18 mouse cellular contexts compared by ENCODE assay signal in genomic region chr6:115941128-115941527, GRCm38 (mm10). TPM values are rescaled to one million over a fixed set of nuclear protein-coding genes. Genes with fewer than 3 reads are reported as not detected.
A peak's percentile ranks its signal among the peaks of the same experiment; 100 is the strongest.
DNase-seq lines count a peak whose midpoint lies in the region; ATAC-seq lines count a peak whose summit lies in the region.
"Had no signal": no experiment of that assay in that cellular context is flagged by ENCODE, and none has a peak within 500 bp of the region (broad histone marks: within the 10 kb centered on the region; RNA-seq: fewer than 3 reads in every experiment).

No protein-coding gene starts in this region.

- no peak overlapping the region for H3K4me2 ChIP-seq in hindbrain, embryonic 11.5 days (replicated peaks; ENCODE audit: low read depth, low read length)
- H3K4me2 ChIP-seq in hindbrain, embryonic 13.5 days = no peak overlapping the region
- H3K4me2 ChIP-seq: midbrain, embryonic 12.5 days had no signal

- H3K9me3 ChIP-seq in hindbrain, embryonic 11.5 days (ENCODE audit: control insufficient read depth, low read length) = no peaks in the 10 kb centered on the region
- H3K9me3 ChIP-seq in hindbrain, embryonic 13.5 days = peaks cover 9% of the 10 kb centered on the region; the same call in 1 of the 2 replicates

- DNase-seq in hindbrain, embryonic 11.5 days (ENCODE audit: low spot score) = peak; percentile 46
- DNase-seq in MEL-GATA-1-ER (ENCODE audit: extremely low read depth, low read depth) = peak; percentile 11
- DNase-seq in retina, embryonic 14.5 days (ENCODE audit: low spot score) = peak; percentile 56
- no peak for DNase-seq in cerebellum, postnatal 25 days
- DNase-seq in layer of hippocampus, adult 9-10 months (ENCODE audit: low spot score) = no peak
- DNase-seq in layer of hippocampus, adult 9-11 months = no peak
- DNase-seq: cerebellum, adult 2 months; gastrocnemius, adult 2 months; heart, postnatal 14 days; right cerebral cortex, postnatal 4 days had no signal

- no peak for ATAC-seq in hindbrain, embryonic 11.5 days (ENCODE audit: low FRiP score)
- no peak for ATAC-seq in hindbrain, embryonic 13.5 days (ENCODE audit: low FRiP score)
- ATAC-seq in granulocyte monocyte progenitor cell, adult 5-6 weeks (replicated peaks; ENCODE audit: poor library complexity, severe bottlenecking) = peak; percentile 52

- H3K4me3 ChIP-seq in hindbrain, embryonic 11.5 days (ENCODE audit: low read depth, low read length) = no peak overlapping the region
- no peak overlapping the region for H3K4me3 ChIP-seq in hindbrain, embryonic 13.5 days
- H3K4me3 ChIP-seq: gastrocnemius, adult 2 months; midbrain, embryonic 12.5 days had no signal

- no peak overlapping the region for H3K9ac ChIP-seq in hindbrain, embryonic 11.5 days (ENCODE audit: low read depth, low read length)
- H3K9ac ChIP-seq in hindbrain, embryonic 13.5 days = no peak overlapping the region
- H3K9ac ChIP-seq: midbrain, embryonic 12.5 days had no signal

- H3K4me1 ChIP-seq in hindbrain, embryonic 11.5 days (replicated peaks; ENCODE audit: control insufficient read depth, insufficient read depth, low read length) = no peaks in the 10 kb centered on the region
- peaks cover 7% of the 10 kb centered on the region for H3K4me1 ChIP-seq in hindbrain, embryonic 13.5 days (replicated peaks)

- H3K27ac ChIP-seq in hindbrain, embryonic 11.5 days (ENCODE audit: low read depth, low read length) = no peak overlapping the region
- H3K27ac ChIP-seq in hindbrain, embryonic 13.5 days = no peak overlapping the region
- H3K27ac ChIP-seq: gastrocnemius, adult 2 months; midbrain, embryonic 12.5 days had no signal

- WGBS in hindbrain, embryonic 11.5 days = 13% methylated on average over 5 of the region's 12 CpGs
- WGBS in hindbrain, embryonic 13.5 days = 18% methylated on average over 5 of the region's 12 CpGs

- H3K36me3 ChIP-seq in hindbrain, embryonic 11.5 days (ENCODE audit: control insufficient read depth, insufficient read depth, low read length) = no peaks in the 10 kb centered on the region
- H3K36me3 ChIP-seq in hindbrain, embryonic 13.5 days = peaks cover 6% of the 10 kb centered on the region; the same call in 1 of the 2 replicates
- H3K36me3 ChIP-seq: midbrain, embryonic 12.5 days had no signal

- no peaks in the 10 kb centered on the region for H3K27me3 ChIP-seq in hindbrain, embryonic 11.5 days (ENCODE audit: control insufficient read depth, insufficient read depth, low read length)
- no peaks in the 10 kb centered on the region for H3K27me3 ChIP-seq in hindbrain, embryonic 13.5 days
- H3K27me3 ChIP-seq: midbrain, embryonic 12.5 days had no signal

RNA-seq across cellular contexts. Expression of gene H1foo, which starts 3.6 kb away (rescaled TPM):
- polyA plus RNA-seq in hindbrain, embryonic 11.5 days (2014; fragmentation: Nextera tagmentation; extraction: Ambion mirVana) = not detected in 2 replicates
- not detected in 2 replicates for polyA plus RNA-seq in hindbrain, embryonic 13.5 days (2015; fragmentation: Nextera tagmentation; extraction: Ambion mirVana)
- total RNA-seq in granulocyte monocyte progenitor cell, adult 5-6 weeks (2014; fragmentation: Nextera tagmentation) = not detected in 2 replicates
- total RNA-seq in granulocyte monocyte progenitor cell, adult 5-6 weeks (2017) = not detected in 2 replicates
- total RNA-seq: adrenal gland, postnatal 4 days; gastrocnemius, adult 2 months; heart, postnatal 14 days; left cerebral cortex, adult 18-20 months had no signal
- polyA plus RNA-seq: cerebellum, adult 2 months; kidney, embryonic 16.5 days; limb, embryonic 14.5 days; midbrain, embryonic 12.5 days; testis, adult 2 months had no signal

RNA-seq across cellular contexts. Expression of gene Rho, which starts 9.6 kb away (rescaled TPM):
- 0.22 and 0.39 TPM in 2 replicates for polyA plus RNA-seq in hindbrain, embryonic 11.5 days (2014; fragmentation: Nextera tagmentation; extraction: Ambion mirVana)
- 0.21 and 0.58 TPM in 2 replicates for polyA plus RNA-seq in hindbrain, embryonic 13.5 days (2015; fragmentation: Nextera tagmentation; extraction: Ambion mirVana)
- not detected in 2 replicates for total RNA-seq in granulocyte monocyte progenitor cell, adult 5-6 weeks (2014; fragmentation: Nextera tagmentation)
- total RNA-seq in granulocyte monocyte progenitor cell, adult 5-6 weeks (2017) = not detected in 2 replicates
- polyA plus RNA-seq: midbrain, embryonic 12.5 days had no signal

RNA-seq across cellular contexts. Expression of gene Plxnd1, which starts 53.7 kb away (rescaled TPM):
- 17.5 and 18.8 TPM in 2 replicates for polyA plus RNA-seq in hindbrain, embryonic 11.5 days (2014; fragmentation: Nextera tagmentation; extraction: Ambion mirVana)
- 9.1 and 11.3 TPM in 2 replicates for polyA plus RNA-seq in hindbrain, embryonic 13.5 days (2015; fragmentation: Nextera tagmentation; extraction: Ambion mirVana)
- total RNA-seq in granulocyte monocyte progenitor cell, adult 5-6 weeks (2014; fragmentation: Nextera tagmentation) = 29.1 and 38.2 TPM in 2 replicates
- 43.3 and 46.6 TPM in 2 replicates for total RNA-seq in granulocyte monocyte progenitor cell, adult 5-6 weeks (2017)

Comparison
In these comparisons a context has a peak if more than half of its experiments do, and no peak if none do; other contexts are left out.
1. DNase-seq: peak in hindbrain, embryonic 11.5 days (single experiment), MEL-GATA-1-ER (single experiment) and retina, embryonic 14.5 days (single experiment); none in cerebellum, postnatal 25 days (0 of 2), layer of hippocampus, adult 9-10 months (single experiment) and layer of hippocampus, adult 9-11 months (single experiment).